Comparison of ENCODE assay signal across 8 mouse cellular contexts in the genomic region with DNA sequence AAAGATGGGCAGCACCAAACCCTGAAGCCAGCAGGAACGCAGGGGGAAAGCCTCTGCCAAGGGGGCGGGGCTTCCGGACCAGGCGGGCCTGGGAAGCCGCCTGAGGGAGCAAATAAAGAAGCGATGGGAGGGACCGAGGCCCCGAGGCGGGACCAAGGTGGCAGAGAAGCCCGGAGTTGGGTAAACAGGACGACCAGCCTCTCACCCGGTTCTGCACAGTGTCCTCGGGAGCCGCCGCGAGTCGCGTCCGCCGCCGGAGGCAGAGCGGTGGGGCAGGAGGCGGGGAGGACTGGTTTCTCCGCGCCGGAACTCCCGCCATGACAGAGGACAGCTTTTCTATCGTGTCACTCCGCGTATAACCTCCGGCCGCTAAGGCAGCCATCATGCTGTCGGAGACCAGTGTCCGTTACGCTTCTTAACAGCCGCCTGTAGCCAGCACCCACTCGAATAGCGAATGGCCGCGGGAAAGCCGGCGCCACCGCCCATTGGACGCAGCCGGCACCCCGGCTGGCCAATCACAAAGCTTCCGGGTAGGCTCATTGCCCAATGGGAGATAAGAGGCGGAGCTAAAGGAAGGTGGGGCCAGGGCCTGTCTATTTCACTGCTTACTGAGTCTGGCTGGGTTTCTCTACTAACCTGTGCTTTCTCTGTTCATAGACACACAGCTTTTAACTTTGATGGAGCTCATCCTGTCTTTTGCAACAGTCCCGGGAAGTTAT. TPM values are rescaled to one million over a fixed set of nuclear protein-coding genes. Genes with fewer than 3 reads are reported as not detected.
DNase-seq lines count a peak whose midpoint lies in the region; ATAC-seq lines count a peak whose summit lies in the region.

TSS of gene Thap8 (plus strand) at position 144 of the 719 bp plus-strand sequence.
TSS of gene Wdr62 (minus strand) at position 469 of the 719 bp plus-strand sequence.

- peak; percentile 94 to 97 for ATAC-seq in hematopoietic stem cell, adult 5-6 weeks (replicated peaks in 1 of 2; ENCODE audit: insufficient read depth in 1 of 2, low FRiP score in 2 of 2, low TSS enrichment in 1 of 2, low read depth in 1 of 2, poor library complexity in 2 of 2, severe bottlenecking in 2 of 2)
- peak; percentile 96 for ATAC-seq in lung, embryonic 16.5 days (ENCODE audit: low read depth)

- peak within 1 kb of the TSS; percentile 99 for H3K27ac ChIP-seq in lung, embryonic 16.5 days (ENCODE audit: low read length)

- peak; percentile 84 for DNase-seq in MEL-GATA-1-ER (ENCODE audit: extremely low read depth, low read depth)
- DNase-seq in cerebellum, adult 8-10 months, result peak; percentile 90
- DNase-seq in forelimb bud, embryonic 11.5 days (ENCODE audit: low read depth, low spot score), result peak; percentile 94
- DNase-seq in layer of hippocampus, adult 9-10 months (ENCODE audit: low spot score), result peak; percentile 82
- DNase-seq in ovary, postnatal 10 days (ENCODE audit: low spot score), result peak; percentile 75
- peak; percentile 87 to 89 for DNase-seq in thymus, postnatal 10 days (ENCODE audit: low spot score in 2 of 2)

- no peaks in the 10 kb centered on the region for H3K36me3 ChIP-seq in lung, embryonic 16.5 days (ENCODE audit: control insufficient read depth, insufficient read depth, low read length)

- H3K4me3 ChIP-seq in lung, embryonic 16.5 days (ENCODE audit: low read length), result peak within 1 kb of the TSS; percentile 90

- H3K9me3 ChIP-seq in lung, embryonic 16.5 days (ENCODE audit: control insufficient read depth, low read length), result no peaks in the 10 kb centered on the region

- peak within 1 kb of the TSS; percentile 97 for H3K4me2 ChIP-seq in lung, embryonic 16.5 days (ENCODE audit: low read depth, low read length)

- under 1% methylated on average over 49 of the region's 49 CpGs for WGBS in lung, embryonic 16.5 days

- H3K4me1 ChIP-seq in lung, embryonic 16.5 days (replicated peaks; ENCODE audit: control insufficient read depth, insufficient read depth, low read length), result peaks cover 10% of the 10 kb centered on the region

- H3K27me3 ChIP-seq in lung, embryonic 16.5 days (ENCODE audit: control insufficient read depth, insufficient read depth, low read depth, low read length), result no peaks in the 10 kb centered on the region

- peak within 1 kb of the TSS; percentile 75 for H3K9ac ChIP-seq in lung, embryonic 16.5 days (ENCODE audit: low read length)

RNA-seq across cellular contexts. Expression of gene Thap8, which starts in this region (rescaled TPM):
- 1.1 TPM in 1 of 2 replicates, not detected in the other for total RNA-seq in hematopoietic stem cell, adult 5-6 weeks (2017)
- polyA plus RNA-seq in lung, embryonic 16.5 days (2015; fragmentation: Nextera tagmentation; extraction: Ambion mirVana), result 0.48 and 0.83 TPM in 2 replicates

RNA-seq across cellular contexts. Expression of gene Wdr62, which starts in this region (rescaled TPM):
- total RNA-seq in hematopoietic stem cell, adult 5-6 weeks (2017), result 6.3 and 11.0 TPM in 2 replicates
- polyA plus RNA-seq in lung, embryonic 16.5 days (2015; fragmentation: Nextera tagmentation; extraction: Ambion mirVana), result 11.8 and 12.2 TPM in 2 replicates

Comparison
In these comparisons a context has a peak if more than half of its experiments do, and no peak if none do; other contexts are left out.
1. Peak in every context shown above with its lines: DNase-seq, ATAC-seq, H3K4me3 ChIP-seq and H3K27ac ChIP-seq.